Mouse (Mus musculus): ENCODE data around the gene Sart3. TPM values are rescaled to one million over a fixed set of nuclear protein-coding genes. Genes with fewer than 3 reads are reported as not detected.

The Sart3 gene
- polyA plus RNA-seq (2017; shearing (Covaris generic)), result 35.2 TPM

DNA sequence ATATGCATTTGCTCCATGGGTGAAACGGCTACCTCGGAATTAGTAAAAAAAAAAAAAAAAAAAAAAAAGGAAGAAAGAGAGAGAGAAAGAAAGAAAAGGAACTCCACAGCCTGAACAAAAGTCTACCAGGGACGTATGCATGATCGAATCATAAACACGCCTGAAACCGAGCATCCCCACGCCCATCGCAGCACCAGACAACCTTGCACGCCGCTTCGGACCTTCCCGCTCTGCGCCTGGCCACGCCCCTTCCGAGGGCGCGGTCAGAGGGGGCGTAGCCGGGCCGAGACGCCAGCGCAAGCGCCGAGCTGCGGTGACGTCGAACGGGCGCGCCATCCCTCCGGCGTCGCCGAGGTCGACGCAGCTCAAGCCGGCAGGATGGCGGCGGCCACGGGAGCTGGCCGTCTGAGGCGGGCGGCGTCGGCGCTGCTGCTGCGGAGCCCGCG, at the start of gene Sart3, which contains the start of gene Iscu:
Gene Sart3, minus strand, starts transcription at position 61 of the 446 bp plus-strand sequence.
Gene Iscu, plus strand, starts transcription at position 299 of the 446 bp plus-strand sequence.

DNA sequence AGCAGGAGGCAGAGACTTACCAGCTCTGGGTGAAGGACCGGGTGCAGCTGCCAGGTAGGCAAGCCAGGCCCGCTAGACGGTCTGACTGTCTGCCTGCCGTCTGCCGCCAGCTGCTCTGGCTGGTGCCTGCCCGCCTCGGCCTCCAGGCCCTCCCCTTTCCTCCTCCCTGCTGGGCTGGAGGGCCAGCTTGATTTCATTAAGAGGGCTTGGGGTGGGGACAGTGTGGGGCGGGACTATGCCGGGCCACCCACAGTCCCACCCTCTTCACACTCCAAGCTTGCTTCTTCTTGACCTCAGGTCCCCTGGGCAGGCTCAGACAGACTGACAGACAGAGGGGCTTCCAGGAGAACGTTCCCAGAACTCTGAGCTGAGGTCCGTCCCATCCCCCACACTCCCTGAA, 28.0 kb upstream of the Sart3 start, which contains the start of gene Tmem119:
Gene Tmem119, minus strand, starts transcription at position 237 of the 400 bp plus-strand sequence.

DNA sequence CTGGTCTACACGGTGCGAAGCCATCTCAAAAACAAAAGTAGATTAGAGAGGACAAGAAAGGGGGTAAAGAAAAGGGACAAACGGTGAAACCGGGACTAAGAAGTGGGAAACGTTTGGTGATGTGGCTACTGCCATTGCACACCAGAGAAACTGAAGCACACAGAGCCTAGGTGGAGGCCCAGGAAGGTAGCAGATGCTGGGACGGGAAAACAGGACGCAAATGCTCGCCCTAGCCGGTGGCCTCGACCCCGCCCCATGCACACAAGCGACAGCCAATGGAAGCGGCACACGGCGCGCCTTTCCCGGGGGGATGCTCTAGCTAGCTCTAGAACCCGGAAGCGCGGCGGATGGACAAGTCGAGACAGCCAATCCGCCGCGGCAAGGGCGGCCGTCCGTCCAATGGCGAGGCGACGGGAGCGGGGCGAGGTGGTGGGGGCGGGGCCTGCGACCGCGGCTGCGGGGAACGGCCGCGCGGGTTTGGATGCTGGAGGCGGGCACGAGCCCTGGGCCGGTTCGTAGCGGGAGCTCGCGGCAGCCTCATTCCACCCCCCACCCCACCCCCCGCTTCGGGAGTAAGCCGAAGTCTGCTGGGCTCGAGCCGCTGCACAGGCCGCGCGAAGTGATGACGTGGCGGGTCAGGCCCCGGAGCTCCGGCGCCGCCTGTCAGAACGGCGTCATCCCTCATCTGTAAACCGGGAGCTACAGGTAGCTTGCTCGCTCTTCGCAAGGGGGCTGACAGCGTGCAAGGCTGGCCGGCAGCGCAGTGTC, 36.8 kb downstream of the Sart3 start, which contains the start of gene Ficd:
Gene Ficd, plus strand, starts transcription at position 459 of the 768 bp plus-strand sequence.

DNA sequence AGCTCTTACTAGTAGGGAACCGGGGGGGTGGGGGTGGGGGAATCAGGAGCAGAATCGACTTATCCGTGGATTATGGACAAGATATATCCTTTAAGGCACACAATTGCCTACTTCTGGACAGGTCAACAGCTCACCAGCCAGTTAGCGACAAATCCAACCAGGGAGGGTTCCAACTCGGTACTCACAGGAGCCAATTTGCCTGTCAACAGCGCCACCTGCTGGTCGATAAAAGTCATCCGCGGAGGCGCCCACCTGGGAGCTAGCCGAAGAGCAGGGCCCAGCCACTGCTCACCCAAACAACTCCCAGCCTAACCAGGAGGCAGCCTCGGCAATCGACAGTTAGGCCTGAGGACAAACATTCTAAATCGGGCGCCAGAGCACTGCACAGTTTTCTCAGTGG, 47.9 kb downstream of the Sart3 start, which contains the start of gene 1700069L16Rik:
Gene 1700069L16Rik, minus strand, starts transcription at position 327 of the 400 bp plus-strand sequence.

Other genes with a start within 250 kb of the Sart3 start
- gene Cmklr1, start 122.1 kb downstream of the Sart3 start, polyA plus RNA-seq (2017; shearing (Covaris generic)), result not detected
- not detected for gene 1700069L16Rik, start 47.7 kb downstream of the Sart3 start, polyA plus RNA-seq (2017; shearing (Covaris generic))
- 7.1 TPM for gene Ficd, start 36.7 kb downstream of the Sart3 start, polyA plus RNA-seq (2017; shearing (Covaris generic))
- 16.8 TPM for gene Iscu, start 238 bp upstream of the Sart3 start, polyA plus RNA-seq (2017; shearing (Covaris generic))
- gene Tmem119, start 28.0 kb upstream of the Sart3 start, polyA plus RNA-seq (2017; shearing (Covaris generic)), result not detected
- 975 TPM for gene Selplg, start 60.1 kb upstream of the Sart3 start, polyA plus RNA-seq (2017; shearing (Covaris generic))
- 95.9 TPM for gene Coro1c, start 136.2 kb upstream of the Sart3 start, polyA plus RNA-seq (2017; shearing (Covaris generic))
- 19.3 TPM for gene Ssh1, start 221.4 kb upstream of the Sart3 start, polyA plus RNA-seq (2017; shearing (Covaris generic))
- gene Dao, start 231.2 kb upstream of the Sart3 start, polyA plus RNA-seq (2017; shearing (Covaris generic)), result 0.71 TPM